Mouse (Mus musculus): ENCODE results near the gene Guk1. TPM values are rescaled to one million over a fixed set of nuclear protein-coding genes. Genes with fewer than 3 reads are reported as not detected.

Gene Guk1
- 36.6 TPM for total RNA-seq (2023)

GRCm38 (mm10) chr11:59192059-59192386 lies at the start of gene Guk1:
TSS of gene Guk1 (minus strand) at chr11:59192212.

DNA sequence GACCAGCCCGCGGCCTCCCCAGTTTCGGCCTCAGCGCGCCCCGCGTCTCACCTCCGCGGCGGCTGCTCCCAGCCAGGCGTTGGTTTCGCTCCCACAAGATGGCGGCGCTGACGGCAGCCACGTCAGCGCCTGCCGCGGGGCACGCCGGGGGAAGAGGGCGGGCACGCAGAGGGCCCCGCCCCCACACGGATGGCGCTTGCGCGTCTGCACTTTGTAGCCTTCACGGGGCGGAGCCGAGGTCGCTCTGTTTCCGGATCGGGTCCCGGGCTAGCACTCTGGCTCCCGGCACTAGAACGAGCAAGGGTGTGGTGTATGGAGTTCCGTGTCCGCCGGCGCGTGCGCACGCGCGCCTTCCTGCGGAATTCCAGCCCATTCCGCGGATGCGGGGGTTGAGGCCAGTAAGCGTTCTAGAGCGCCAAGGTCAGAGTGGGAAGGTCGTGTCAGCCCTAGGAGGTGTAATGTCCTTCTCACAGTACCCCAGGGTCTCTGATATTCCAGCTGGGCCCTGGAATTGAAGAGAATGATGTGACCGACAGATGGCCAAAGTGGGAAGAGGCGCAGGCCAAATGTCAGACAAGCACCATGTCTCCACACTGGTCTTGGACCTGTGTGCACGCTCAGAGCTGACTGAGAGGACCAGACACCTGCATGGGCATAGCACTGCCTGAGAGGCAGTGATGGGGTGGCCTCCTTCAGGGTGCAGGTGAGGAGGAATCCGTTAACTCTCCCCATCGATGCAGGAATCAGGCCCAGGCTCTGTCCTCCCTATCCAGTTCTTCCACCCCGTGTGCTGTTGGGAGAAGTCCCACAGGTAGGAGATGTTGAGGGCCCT lies 36.3 kb upstream of the Guk1 start, which contains the start of gene Arf1:
TSS of gene Arf1 (minus strand) at position 149 of the 832 bp plus-strand sequence.

GRCm38 (mm10) chr11:59208153-59208831 lies 16.3 kb upstream of the Guk1 start, which contains the start of gene 2310033P09Rik:
TSS of gene 2310033P09Rik (plus strand) at chr11:59208321.

GRCm38 (mm10) chr11:59202081-59202995 lies 10.3 kb upstream of the Guk1 start, which contains the start of gene Mrpl55:
TSS of gene Mrpl55 (plus strand) at chr11:59202486.

GRCm38 (mm10) chr11:59182864-59183331 lies 9.1 kb downstream of the Guk1 start, which contains the start of gene Gjc2:
TSS of gene Gjc2 (minus strand) at chr11:59183213.

DNA sequence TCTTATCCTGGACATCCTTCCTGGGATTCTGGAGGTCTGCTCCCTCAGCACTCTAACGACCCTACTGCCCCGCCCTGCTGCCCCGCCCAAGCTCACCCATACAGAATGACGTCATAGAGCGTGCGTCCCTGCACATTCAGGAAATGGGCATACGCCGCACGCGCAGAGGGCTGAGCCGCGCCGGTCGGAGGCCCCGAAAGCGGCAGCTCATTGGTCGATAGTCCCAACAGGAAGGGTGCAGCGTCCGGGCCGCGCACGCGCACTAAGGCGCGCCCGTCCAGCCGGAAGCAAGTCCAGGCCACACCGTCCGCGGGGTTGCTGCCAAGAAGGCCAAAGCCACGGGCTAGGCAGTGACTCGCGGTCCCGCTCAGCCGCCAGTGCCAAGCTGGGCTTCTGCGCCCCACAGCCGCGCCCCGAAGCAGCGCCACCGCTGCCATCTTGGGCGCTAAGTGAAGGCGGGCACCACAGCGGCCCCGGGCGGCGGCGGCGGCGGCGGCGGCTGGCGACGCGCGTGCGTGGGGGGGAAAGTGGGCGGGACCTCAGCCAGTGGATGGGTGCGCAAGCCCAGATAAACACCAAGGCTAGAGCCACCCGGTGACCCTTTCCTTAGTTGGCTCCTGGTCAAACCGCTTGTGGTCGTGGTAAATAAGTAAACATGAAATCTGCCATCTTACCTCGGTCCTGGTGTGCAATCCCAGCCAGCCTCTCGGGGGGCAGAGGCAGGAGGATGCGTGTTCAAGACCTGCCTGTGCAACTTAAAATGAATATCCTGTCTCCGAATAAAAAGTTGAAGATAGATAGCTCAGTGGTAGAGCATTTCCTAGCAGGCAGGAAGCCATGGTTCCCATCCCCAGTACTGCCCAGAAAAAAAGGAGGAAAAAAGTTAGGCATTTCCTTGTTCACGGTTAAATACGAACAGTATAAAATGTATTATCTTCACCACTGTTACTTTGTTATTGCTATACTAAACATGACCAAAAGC lies 28.5 kb downstream of the Guk1 start, which contains the start of gene Iba57:
TSS of gene Iba57 (minus strand) at position 485 of the 982 bp plus-strand sequence.

DNA sequence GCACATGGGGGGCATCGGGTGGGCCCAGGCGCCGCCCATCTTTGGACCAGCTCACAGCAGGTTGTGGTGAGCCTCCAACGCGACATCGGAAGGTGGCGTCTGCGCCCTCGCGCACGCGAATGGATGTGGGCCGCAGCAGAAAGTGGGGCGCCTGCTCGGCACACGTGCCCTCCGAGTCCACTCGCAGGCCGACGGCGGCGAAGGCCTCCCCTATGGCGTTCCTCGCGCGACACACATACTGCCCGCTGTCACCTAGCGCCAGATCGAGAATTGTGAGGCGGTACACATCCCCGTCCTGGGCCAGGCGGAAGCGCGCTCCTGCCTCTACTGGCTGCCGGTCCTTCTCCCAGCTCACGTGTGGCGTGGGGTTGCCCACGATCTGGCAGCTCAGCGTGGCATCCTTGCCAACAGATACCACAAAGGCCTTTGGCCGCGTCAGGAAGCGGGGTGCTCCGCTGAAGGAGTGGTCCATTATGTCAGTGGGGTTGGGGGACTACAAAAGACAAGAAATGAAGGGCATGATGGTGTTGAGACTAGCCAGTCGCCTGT lies 56.0 kb downstream of the Guk1 start, which contains the start of gene Obscn:
TSS of gene Obscn (minus strand) at position 499 of the 549 bp plus-strand sequence.

Other genes starting within 250 kb of the Guk1 start
- 18.7 TPM for gene Hist3h2ba, start 243.3 kb downstream of the Guk1 start, total RNA-seq (2023)
- 45.9 TPM for gene Hist3h2a, start 237.5 kb downstream of the Guk1 start, total RNA-seq (2023)
- 0.33 TPM for gene Trim17, start 237.5 kb downstream of the Guk1 start, total RNA-seq (2023)
- 68.5 TPM for gene Trim11, start 214.1 kb downstream of the Guk1 start, total RNA-seq (2023)
- 0.24 TPM for gene Obscn, start 55.8 kb downstream of the Guk1 start, total RNA-seq (2023)
- 40.9 TPM for gene Iba57, start 28.5 kb downstream of the Guk1 start, total RNA-seq (2023)
- gene Gjc2, start 9.0 kb downstream of the Guk1 start, total RNA-seq (2023) = 0.44 TPM
- gene Mrpl55, start 10.3 kb upstream of the Guk1 start, total RNA-seq (2023) = 14.4 TPM
- gene 2310033P09Rik, start 16.1 kb upstream of the Guk1 start, total RNA-seq (2023) = 35.3 TPM
- 232 TPM for gene Arf1, start 36.1 kb upstream of the Guk1 start, total RNA-seq (2023)
- gene Wnt3a, start 98.5 kb upstream of the Guk1 start, total RNA-seq (2023) = not detected
- not detected for gene Wnt9a, start 114.7 kb upstream of the Guk1 start, total RNA-seq (2023)
- gene Prss38, start 183.4 kb upstream of the Guk1 start, total RNA-seq (2023) = not detected

Measured in CD4-positive naive resting alpha-beta T cell, adult 57 days (primary cell).